ENCODE assay signal across 10 mouse cellular contexts in genomic region chr7:73094059-73094458, GRCm38 (mm10).
DNase-seq lines count a peak whose midpoint lies in the region; ATAC-seq lines count a peak whose summit lies in the region.
"Had no signal": no experiment of that assay in that cellular context is flagged by ENCODE, and none has a peak within 500 bp of the region (broad histone marks: within the 10 kb centered on the region; RNA-seq: fewer than 3 reads in every experiment).

No protein-coding gene starts in this region.

- no peaks in the 10 kb centered on the region for H3K4me1 ChIP-seq in midbrain, embryonic 14.5 days (ENCODE audit: control insufficient read depth, insufficient read depth, low read length)
- H3K4me1 ChIP-seq in midbrain, embryonic 11.5 days (ENCODE audit: control insufficient read depth, insufficient read depth, low read length): no peaks in the 10 kb centered on the region
- H3K4me1 ChIP-seq: embryonic facial prominence, embryonic 15.5 days had no signal

- WGBS in midbrain, embryonic 14.5 days: 61% methylated on average over 3 of the region's 3 CpGs
- WGBS in midbrain, embryonic 11.5 days: 59% methylated on average over 3 of the region's 3 CpGs

- H3K9me3 ChIP-seq in midbrain, embryonic 14.5 days (ENCODE audit: control insufficient read depth, low read length): no peaks in the 10 kb centered on the region
- no peaks in the 10 kb centered on the region for H3K9me3 ChIP-seq in midbrain, embryonic 11.5 days (ENCODE audit: control insufficient read depth, low read length)
- H3K9me3 ChIP-seq: embryonic facial prominence, embryonic 15.5 days had no signal

- H3K4me2 ChIP-seq in midbrain, embryonic 14.5 days (ENCODE audit: low read length): no peak overlapping the region
- no peak overlapping the region for H3K4me2 ChIP-seq in midbrain, embryonic 11.5 days
- H3K4me2 ChIP-seq: embryonic facial prominence, embryonic 15.5 days had no signal

- no peak overlapping the region for H3K27ac ChIP-seq in midbrain, embryonic 14.5 days (replicated peaks; ENCODE audit: low read depth, low read length)
- H3K27ac ChIP-seq in midbrain, embryonic 11.5 days (ENCODE audit: low read depth, low read length): no peak overlapping the region
- H3K27ac ChIP-seq: embryonic facial prominence, embryonic 15.5 days had no signal

- no peak for ATAC-seq in midbrain, embryonic 14.5 days (ENCODE audit: low FRiP score, low TSS enrichment)
- ATAC-seq in midbrain, embryonic 11.5 days (ENCODE audit: low FRiP score): no peak

- DNase-seq in heart, adult 18-20 months: peak; percentile 37 to 45
- DNase-seq in heart, postnatal 25 days (ENCODE audit: low spot score): no peak
- peak; percentile 25 for DNase-seq in midbrain, embryonic 14.5 days
- no peak for DNase-seq in midbrain, embryonic 11.5 days (ENCODE audit: low spot score, missing footprints)
- peak; percentile 40 for DNase-seq in embryo, embryonic 11 days
- no peak for DNase-seq in urinary bladder, postnatal 14 days (ENCODE audit: low spot score)
- no peak for DNase-seq in right cerebral cortex, postnatal 25 days
- DNase-seq: right cerebral cortex, postnatal 14 days; thymus, postnatal 4 days had no signal

- no peak overlapping the region for H3K4me3 ChIP-seq in midbrain, embryonic 14.5 days (replicated peaks; ENCODE audit: low read depth, low read length)
- H3K4me3 ChIP-seq in midbrain, embryonic 11.5 days (ENCODE audit: low read depth, low read length): no peak overlapping the region
- H3K4me3 ChIP-seq: embryonic facial prominence, embryonic 15.5 days had no signal

- H3K27me3 ChIP-seq in midbrain, embryonic 14.5 days (ENCODE audit: control insufficient read depth, insufficient read depth, low read length): no peaks in the 10 kb centered on the region
- H3K27me3 ChIP-seq in midbrain, embryonic 11.5 days (ENCODE audit: control insufficient read depth, insufficient read depth, low read length): no peaks in the 10 kb centered on the region
- H3K27me3 ChIP-seq: embryonic facial prominence, embryonic 15.5 days had no signal

- intact Hi-C loops in heart, postnatal 25 days (cut with DNase I): no loop called here

- no peak overlapping the region for H3K9ac ChIP-seq in midbrain, embryonic 14.5 days (replicated peaks; ENCODE audit: low read length)
- no peak overlapping the region for H3K9ac ChIP-seq in midbrain, embryonic 11.5 days (ENCODE audit: low read length)
- H3K9ac ChIP-seq: embryonic facial prominence, embryonic 15.5 days had no signal

- no peaks in the 10 kb centered on the region for H3K36me3 ChIP-seq in midbrain, embryonic 14.5 days (ENCODE audit: control insufficient read depth, insufficient read depth, low read length)
- no peaks in the 10 kb centered on the region for H3K36me3 ChIP-seq in midbrain, embryonic 11.5 days (ENCODE audit: control insufficient read depth, insufficient read depth, low read length)
- H3K36me3 ChIP-seq: embryonic facial prominence, embryonic 15.5 days had no signal

Comparison
In these comparisons a context has a peak if more than half of its experiments do, and no peak if none do; other contexts are left out.
1. DNase-seq: peak in heart, adult 18-20 months (2 of 2), midbrain, embryonic 14.5 days (single experiment) and embryo, embryonic 11 days (single experiment); none in heart, postnatal 25 days (single experiment), midbrain, embryonic 11.5 days (single experiment), urinary bladder, postnatal 14 days (single experiment) and right cerebral cortex, postnatal 25 days (single experiment).